ENCODE assay signal across 13 mouse cellular contexts in the genomic region with DNA sequence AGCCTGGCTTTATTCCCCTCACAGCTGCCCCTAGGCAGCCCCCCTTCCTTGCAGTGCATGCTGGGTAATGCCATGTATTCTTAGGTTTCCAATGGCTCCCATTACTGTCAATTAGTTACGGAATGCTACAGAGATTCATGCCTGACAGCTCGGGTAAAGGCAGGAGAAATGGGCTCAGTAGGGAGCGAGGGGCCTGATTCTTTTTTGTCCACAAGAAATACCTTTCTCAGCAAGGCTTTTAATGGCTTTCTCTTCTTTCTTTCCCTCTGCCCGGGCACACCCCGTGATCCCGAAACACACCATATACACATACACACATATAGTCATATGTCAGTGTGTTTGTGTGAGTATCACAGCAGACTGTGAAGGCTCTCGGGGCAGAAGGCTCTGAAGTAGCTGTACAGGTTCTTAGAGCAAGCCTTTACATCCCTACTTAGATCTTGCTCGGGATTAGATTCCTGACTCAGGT. TPM values are rescaled to one million over a fixed set of nuclear protein-coding genes. Genes with fewer than 3 reads are reported as not detected.
DNase-seq lines count a peak whose midpoint lies in the region; ATAC-seq and TF ChIP-seq lines count a peak whose summit lies in the region.
"Had no signal": no experiment of that assay in that cellular context is flagged by ENCODE, and none has a peak within 500 bp of the region (broad histone marks: within the 10 kb centered on the region; RNA-seq: fewer than 3 reads in every experiment).

No protein-coding gene starts in this region.

- ATAC-seq in kidney, postnatal 0 days (replicated peaks; ENCODE audit: low FRiP score, low read depth), result peak; percentile 78
- peak; percentile 95 for ATAC-seq in forebrain, embryonic 14.5 days
- peak; percentile 66 for ATAC-seq in limb, embryonic 14.5 days (ENCODE audit: low FRiP score, low read depth)
- ATAC-seq in erythroblast, adult 5-6 weeks (replicated peaks; ENCODE audit: low FRiP score, poor library complexity, severe bottlenecking), result no peak
- ATAC-seq: activated CD4-positive, CD25-positive, alpha-beta regulatory T cell, adult 4 months had no signal

- WGBS in kidney, postnatal 0 days, result 49% methylated on average over 8 of the region's 8 CpGs
- WGBS in forebrain, embryonic 14.5 days, result 2% methylated on average over 8 of the region's 8 CpGs
- 42% methylated on average over 8 of the region's 8 CpGs for WGBS in limb, embryonic 14.5 days

- no peaks in the 10 kb centered on the region for H3K4me1 ChIP-seq in kidney, postnatal 0 days (replicated peaks; ENCODE audit: insufficient read depth, low read length)
- peaks cover 17% of the 10 kb centered on the region for H3K4me1 ChIP-seq in forebrain, embryonic 14.5 days (ENCODE audit: control insufficient read depth, insufficient read depth, low read length)
- peaks cover 46% of the 10 kb centered on the region for H3K4me1 ChIP-seq in limb, embryonic 14.5 days (ENCODE audit: control insufficient read depth, insufficient read depth, low read length)

- no peak for TF ChIP-seq CTCF in kidney, postnatal 0 days (IDR thresholded peaks at IDR 0.05; ENCODE audit: low read depth)

- H3K9me3 ChIP-seq in kidney, postnatal 0 days (replicated peaks; ENCODE audit: low read length), result no peaks in the 10 kb centered on the region
- peaks cover 6% of the 10 kb centered on the region for H3K9me3 ChIP-seq in forebrain, embryonic 14.5 days (replicated peaks; ENCODE audit: control insufficient read depth, low read length)
- peaks cover 8% of the 10 kb centered on the region; the same call in 1 of the 2 replicates for H3K9me3 ChIP-seq in limb, embryonic 14.5 days (ENCODE audit: control insufficient read depth, low read length)

- H3K27me3 ChIP-seq in kidney, postnatal 0 days (ENCODE audit: insufficient read depth, low read length), result no peaks in the 10 kb centered on the region
- no peaks in the 10 kb centered on the region for H3K27me3 ChIP-seq in forebrain, embryonic 14.5 days (replicated peaks; ENCODE audit: control insufficient read depth, insufficient read depth, low read length)
- H3K27me3 ChIP-seq in limb, embryonic 14.5 days (ENCODE audit: control insufficient read depth, insufficient read depth, low read length), result no peaks in the 10 kb centered on the region

- H3K4me3 ChIP-seq in kidney, postnatal 0 days (replicated peaks; ENCODE audit: low read depth, low read length), result no peak overlapping the region
- 0 out of 2 replicates have a peak overlapping the region, but pooled peaks have one; percentile 4 for H3K4me3 ChIP-seq in forebrain, embryonic 14.5 days (ENCODE audit: low read depth, low read length)
- no peak overlapping the region for H3K4me3 ChIP-seq in limb, embryonic 14.5 days (replicated peaks; ENCODE audit: low read length)

- peak overlapping the region; percentile 41 for H3K4me2 ChIP-seq in kidney, postnatal 0 days (ENCODE audit: low read length)
- H3K4me2 ChIP-seq in forebrain, embryonic 14.5 days (ENCODE audit: low read length), result peak overlapping the region; percentile 42
- H3K4me2 ChIP-seq in limb, embryonic 14.5 days (replicated peaks; ENCODE audit: low read depth, low read length, severe bottlenecking), result no peak overlapping the region

- peak; percentile 73 for DNase-seq in kidney, postnatal 0 days (ENCODE audit: low spot score)
- DNase-seq in kidney, adult 11 months, result no peak
- DNase-seq in forebrain, embryonic 14.5 days (ENCODE audit: low spot score), result peak; percentile 91
- DNase-seq in limb, embryonic 14.5 days (ENCODE audit: low spot score), result no peak
- DNase-seq in retina, embryonic 14.5 days (ENCODE audit: low spot score), result peak; percentile 78
- no peak for DNase-seq in spleen, postnatal 4 days (ENCODE audit: low spot score in 2 of 2)
- DNase-seq in cerebellum, adult 9-10 months, result no peak
- DNase-seq: cerebellum, adult 8-10 months; kidney, adult 2 months; right cerebral cortex, postnatal 25 days; thymus, adult 18-20 months had no signal

- H3K36me3 ChIP-seq in kidney, postnatal 0 days (ENCODE audit: insufficient read depth, low read length), result no peaks in the 10 kb centered on the region
- no peaks in the 10 kb centered on the region for H3K36me3 ChIP-seq in forebrain, embryonic 14.5 days (ENCODE audit: control insufficient read depth, insufficient read depth, low read length)
- no peaks in the 10 kb centered on the region for H3K36me3 ChIP-seq in limb, embryonic 14.5 days (ENCODE audit: control insufficient read depth, insufficient read depth, low read length)

- no peak overlapping the region for H3K27ac ChIP-seq in kidney, postnatal 0 days
- peak overlapping the region; percentile 67; the same call in 1 of the 2 replicates for H3K27ac ChIP-seq in forebrain, embryonic 14.5 days (ENCODE audit: low read depth, low read length)
- H3K27ac ChIP-seq in limb, embryonic 14.5 days (replicated peaks; ENCODE audit: low read depth, low read length), result 0 out of 2 replicates have a peak overlapping the region, but pooled peaks have one; percentile 69

- H3K9ac ChIP-seq in kidney, postnatal 0 days (ENCODE audit: low read depth, low read length), result no peak overlapping the region
- H3K9ac ChIP-seq in forebrain, embryonic 14.5 days (ENCODE audit: low read length), result peak overlapping the region; percentile 36; the same call in 1 of the 2 replicates
- H3K9ac ChIP-seq in limb, embryonic 14.5 days (ENCODE audit: low read depth, low read length, severe bottlenecking), result no peak overlapping the region

- no peak for TF ChIP-seq POLR2A in limb, embryonic 14.5 days (IDR thresholded peaks at IDR 0.05; ENCODE audit: borderline replicate concordance, extremely low read depth, insufficient read depth, insufficient read length)

RNA-seq across cellular contexts. Expression of gene Nepro, which starts 44.6 kb away (rescaled TPM):
- 5.1 and 5.3 TPM in 2 replicates for polyA plus RNA-seq in kidney, postnatal 0 days (2015; fragmentation: Nextera tagmentation; extraction: Ambion mirVana)
- 3.8 and 4.5 TPM in 2 replicates for polyA plus RNA-seq in forebrain, embryonic 14.5 days (2014; fragmentation: Nextera tagmentation; extraction: Ambion mirVana)
- 10.6 and 13.0 TPM in 2 replicates for polyA plus RNA-seq in limb, embryonic 14.5 days (2012; rRNA removed)
- polyA plus RNA-seq in limb, embryonic 14.5 days (2014; fragmentation: Nextera tagmentation; extraction: Ambion mirVana), result 7.9 and 8.1 TPM in 2 replicates
- total RNA-seq in erythroblast, adult 5-6 weeks (2015; ENCODE audit: low replicate concordance), result 0.96 and 1.7 TPM in 2 replicates
- 2.4 and 4.6 TPM in 2 replicates for total RNA-seq in erythroblast, adult 5-6 weeks (2017; ENCODE audit: low replicate concordance)

Comparison
In these comparisons a context has a peak if more than half of its experiments do, and no peak if none do; other contexts are left out.
1. DNase-seq: peak in kidney, postnatal 0 days (single experiment), forebrain, embryonic 14.5 days (single experiment) and retina, embryonic 14.5 days (single experiment); none in kidney, adult 11 months (single experiment), limb, embryonic 14.5 days (single experiment), spleen, postnatal 4 days (0 of 2) and cerebellum, adult 9-10 months (single experiment).